Mouse (Mus musculus): ENCODE data around the gene Ano9. TPM values are rescaled to one million over a fixed set of nuclear protein-coding genes. Genes with fewer than 3 reads are reported as not detected.

Ano9 gene
- polyA plus RNA-seq, 1 experiment from 2014 or later: 16.2 TPM

DNA sequence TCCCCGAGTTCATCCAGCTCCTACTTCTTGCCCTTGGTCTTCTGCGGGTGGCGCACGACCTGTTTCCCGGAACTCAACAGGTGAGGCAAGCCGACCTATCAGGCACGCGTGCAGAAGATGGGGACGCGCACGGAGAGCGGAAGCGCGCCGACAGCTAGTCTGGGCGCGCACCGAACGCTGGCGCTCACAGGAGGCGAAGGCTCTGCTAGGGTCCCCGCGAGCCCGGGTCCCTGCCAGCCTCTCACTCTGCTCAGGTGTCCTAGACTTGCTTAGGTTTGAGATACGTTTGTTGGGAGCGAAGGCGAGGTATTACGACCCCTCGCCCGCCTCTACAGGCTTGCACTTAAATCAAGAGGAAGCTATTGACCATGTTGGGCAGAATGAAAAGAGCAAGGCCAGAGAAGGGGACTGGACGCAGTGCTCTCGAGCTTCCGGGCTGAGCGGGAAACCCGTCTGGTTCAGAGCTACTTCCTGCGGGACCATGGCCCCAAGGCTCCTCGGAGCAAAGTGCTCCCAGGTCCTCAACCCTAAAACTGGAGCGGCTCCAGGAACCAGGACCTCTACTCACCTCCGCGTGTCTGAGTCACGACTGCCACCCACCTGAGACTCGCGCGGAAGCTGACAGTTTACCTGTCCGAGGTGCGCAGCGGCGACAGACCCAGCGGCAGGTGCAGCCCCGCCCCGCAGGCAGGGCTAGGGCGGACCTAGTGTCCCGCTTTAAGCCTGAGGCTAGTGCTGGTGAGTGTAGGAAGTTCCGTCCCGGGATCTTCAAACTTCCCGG lies 17.5 kb downstream of the Ano9 start, which contains the start of gene Sigirr:
TSS of gene Sigirr (minus strand) at position 662 of the 781 bp plus-strand sequence.
- Histone ChIP-seq H3K9me3 (no peaks in the 10 kb centered on the region), H3K4me2 (peak within 1 kb of the TSS; percentile 90), H3K9ac (peak within 1 kb of the TSS; percentile 29), H3K4me1 (peaks cover 18% of the 10 kb centered on the region), H3K36me3 (no peaks in the 10 kb centered on the region), H3K27ac (peak within 1 kb of the TSS; percentile 85), H3K27me3 (replicated peaks) (peaks cover 5% of the 10 kb centered on the region; the same call in 1 of the 2 replicates), H3K4me3 (replicated peaks) (peak within 1 kb of the TSS; percentile 48)
- ATAC-seq (ENCODE audit: insufficient read depth, low FRiP score, low read depth): peak; percentile 76
- WGBS: under 1% methylated on average over 56 of the region's 56 CpGs

GRCm38 (mm10) chr7:141097177-141097576 lies 20.4 kb downstream of the Ano9 start:
- Histone ChIP-seq H3K27me3 (replicated peaks) (peaks cover 5% of the 10 kb centered on the region; the same call in 1 of the 2 replicates), H3K4me3 (replicated peaks) (no peak overlapping the region), H3K4me2 (no peak overlapping the region), H3K9ac (no peak overlapping the region), H3K27ac (peak overlapping the region; percentile 40; the same call in 1 of the 2 replicates), H3K36me3 (no peaks in the 10 kb centered on the region), H3K4me1 (peaks cover 27% of the 10 kb centered on the region), H3K9me3 (no peaks in the 10 kb centered on the region)
- 71% methylated on average over 5 of the region's 5 CpGs for WGBS
- no peak for ATAC-seq (ENCODE audit: insufficient read depth, low FRiP score, low read depth)

GRCm38 (mm10) chr7:141096649-141097056 lies 21.0 kb downstream of the Ano9 start:
- Histone ChIP-seq H3K27ac (peak overlapping the region; percentile 40; the same call in 1 of the 2 replicates), H3K4me1 (peaks cover 30% of the 10 kb centered on the region)
- WGBS: 31% methylated on average over 6 of the region's 6 CpGs

GRCm38 (mm10) chr7:141096021-141096420 lies 21.6 kb downstream of the Ano9 start:
- WGBS: 81% methylated on average over 6 of the region's 6 CpGs
- Histone ChIP-seq H3K4me3 (replicated peaks) (no peak overlapping the region; the same call in 1 of the 2 replicates), H3K4me2 (no peak overlapping the region)

More at GRCm38 (mm10) chr7:141096649-141097056, 21.0 kb downstream of the Ano9 start:
- H3K9me3 ChIP-seq: no peaks in the 10 kb centered on the region
- 0 out of 2 replicates have a peak overlapping the region, but pooled peaks have one; percentile 21 for H3K4me2 ChIP-seq
- no peak overlapping the region; the same call in 1 of the 2 replicates for H3K4me3 ChIP-seq (replicated peaks)
- peaks cover 5% of the 10 kb centered on the region; the same call in 1 of the 2 replicates for H3K27me3 ChIP-seq (replicated peaks)
- H3K36me3 ChIP-seq: no peaks in the 10 kb centered on the region
- H3K9ac ChIP-seq: no peak overlapping the region
- ATAC-seq (ENCODE audit: insufficient read depth, low FRiP score, low read depth): peak; percentile 25; the same call in 1 of the 2 replicates

GRCm38 (mm10) chr7:141094487-141095205 lies 23.0 kb downstream of the Ano9 start:
- Histone ChIP-seq H3K27me3 (replicated peaks) (peaks cover 3% of the 10 kb centered on the region; the same call in 1 of the 2 replicates), H3K4me3 (replicated peaks) (no peak overlapping the region), H3K27ac (no peak overlapping the region), H3K9me3 (no peaks in the 10 kb centered on the region), H3K9ac (no peak overlapping the region), H3K4me2 (no peak overlapping the region), H3K4me1 (peaks cover 22% of the 10 kb centered on the region; the same call in 1 of the 2 replicates), H3K36me3 (no peaks in the 10 kb centered on the region)
- 55% methylated on average over 15 of the region's 15 CpGs for WGBS
- ATAC-seq (ENCODE audit: insufficient read depth, low FRiP score, low read depth): no peak

More at GRCm38 (mm10) chr7:141096021-141096420, 21.6 kb downstream of the Ano9 start:
- Histone ChIP-seq H3K36me3 (no peaks in the 10 kb centered on the region), H3K9ac (no peak overlapping the region), H3K27ac (peak overlapping the region; percentile 40; the same call in 1 of the 2 replicates), H3K9me3 (no peaks in the 10 kb centered on the region), H3K27me3 (replicated peaks) (peaks cover 5% of the 10 kb centered on the region; the same call in 1 of the 2 replicates), H3K4me1 (peaks cover 30% of the 10 kb centered on the region)
- no peak for ATAC-seq (ENCODE audit: insufficient read depth, low FRiP score, low read depth)

GRCm38 (mm10) chr7:141093950-141094349 lies 23.7 kb downstream of the Ano9 start:
- no peak overlapping the region for H3K27ac ChIP-seq
- no peak overlapping the region for H3K9ac ChIP-seq
- H3K27me3 ChIP-seq (replicated peaks): peaks cover 5% of the 10 kb centered on the region; the same call in 1 of the 2 replicates
- H3K4me2 ChIP-seq: no peak overlapping the region
- WGBS: 77% methylated on average over 6 of the region's 6 CpGs
- no peaks in the 10 kb centered on the region for H3K36me3 ChIP-seq
- H3K9me3 ChIP-seq: no peaks in the 10 kb centered on the region
- ATAC-seq (ENCODE audit: insufficient read depth, low FRiP score, low read depth): no peak
- H3K4me3 ChIP-seq (replicated peaks): no peak overlapping the region
- peaks cover 19% of the 10 kb centered on the region; the same call in 1 of the 2 replicates for H3K4me1 ChIP-seq

DNA sequence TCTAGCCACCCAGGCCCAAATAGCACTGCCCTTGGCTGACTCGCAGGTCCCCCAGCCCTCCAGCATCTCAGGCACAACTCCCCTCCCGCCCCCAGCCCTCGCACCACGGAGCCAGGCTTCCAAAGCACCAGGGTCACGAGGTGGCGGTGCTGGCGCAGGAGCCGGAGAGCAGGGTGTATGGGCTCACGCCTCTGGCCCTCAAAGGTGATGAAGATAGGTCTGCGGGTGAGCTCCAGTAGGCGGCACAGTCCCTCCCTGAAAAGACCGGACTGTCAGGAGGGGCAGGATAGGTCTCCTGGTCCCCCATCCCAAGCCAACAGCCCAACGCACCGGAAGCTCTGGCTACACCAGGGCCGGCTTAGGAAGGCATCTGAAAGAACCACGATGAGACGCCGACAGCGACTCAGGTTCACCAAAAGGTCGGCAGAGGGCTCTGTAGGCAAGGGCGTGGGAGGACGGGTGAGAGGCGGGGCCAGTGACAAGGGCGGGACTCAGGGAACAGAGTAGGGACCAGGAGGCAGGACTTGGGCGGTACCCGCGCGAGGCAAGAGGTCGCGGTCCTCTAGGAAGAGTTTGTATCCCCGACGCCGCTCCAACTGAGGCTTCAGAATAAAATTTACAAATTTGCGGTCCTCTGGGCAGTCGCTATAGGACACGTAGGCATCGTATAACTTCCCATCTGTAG lies 25.4 kb downstream of the Ano9 start:
- no peak overlapping the region for H3K9ac ChIP-seq
- 7% methylated on average over 37 of the region's 37 CpGs for WGBS

DNA sequence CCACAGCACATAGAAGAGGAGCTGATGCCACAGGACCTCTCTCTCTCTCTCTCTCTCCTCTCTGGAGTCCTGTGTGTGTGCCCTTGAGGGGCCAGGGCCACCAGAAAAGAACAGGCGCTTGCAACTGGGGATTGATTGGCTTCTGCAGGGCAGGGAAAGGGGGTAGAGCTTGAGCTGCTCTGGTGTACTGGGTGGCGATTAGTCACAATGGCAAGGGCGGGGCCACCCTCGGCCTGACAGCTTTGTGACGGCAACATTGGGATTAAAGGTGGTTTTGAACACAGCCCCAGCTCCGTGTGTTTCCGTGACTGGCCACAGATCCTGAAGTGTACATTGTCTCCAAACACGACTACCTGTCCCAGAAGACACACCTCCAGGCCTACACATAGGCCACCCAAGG lies 27.4 kb downstream of the Ano9 start:
- Histone ChIP-seq H3K4me3 (replicated peaks) (no peak overlapping the region), H3K27me3 (replicated peaks) (peaks cover 14% of the 10 kb centered on the region; the same call in 1 of the 2 replicates), H3K4me1 (peaks cover 19% of the 10 kb centered on the region; the same call in 1 of the 2 replicates), H3K4me2 (no peak overlapping the region), H3K9me3 (no peaks in the 10 kb centered on the region), H3K9ac (no peak overlapping the region), H3K27ac (peak overlapping the region; percentile 24; the same call in 1 of the 2 replicates), H3K36me3 (no peaks in the 10 kb centered on the region)
- 61% methylated on average over 8 of the region's 8 CpGs for WGBS
- no peak for ATAC-seq (ENCODE audit: insufficient read depth, low FRiP score, low read depth)

More for the DNA sequence above, 25.4 kb downstream of the Ano9 start:
- peak; percentile 91 for ATAC-seq (ENCODE audit: insufficient read depth, low FRiP score, low read depth)
- peak overlapping the region; percentile 17 for H3K4me3 ChIP-seq (replicated peaks)
- peak overlapping the region; percentile 50 for H3K4me2 ChIP-seq
- no peak overlapping the region for H3K27ac ChIP-seq
- H3K36me3 ChIP-seq: no peaks in the 10 kb centered on the region
- no peaks in the 10 kb centered on the region for H3K9me3 ChIP-seq
- peaks cover 26% of the 10 kb centered on the region; the same call in 1 of the 2 replicates for H3K4me1 ChIP-seq
- H3K27me3 ChIP-seq (replicated peaks): peaks cover 14% of the 10 kb centered on the region; the same call in 1 of the 2 replicates

GRCm38 (mm10) chr7:141088473-141088872 lies 29.1 kb downstream of the Ano9 start:
- H3K27ac ChIP-seq: no peak overlapping the region
- H3K36me3 ChIP-seq: no peaks in the 10 kb centered on the region
- 15% methylated on average over 18 of the region's 18 CpGs for WGBS
- H3K9me3 ChIP-seq: no peaks in the 10 kb centered on the region
- peaks cover 14% of the 10 kb centered on the region; the same call in 1 of the 2 replicates for H3K27me3 ChIP-seq (replicated peaks)
- ATAC-seq (ENCODE audit: insufficient read depth, low FRiP score, low read depth): no peak
- peak overlapping the region; percentile 16 for H3K4me2 ChIP-seq
- H3K4me3 ChIP-seq (replicated peaks): no peak overlapping the region
- peaks cover 19% of the 10 kb centered on the region; the same call in 1 of the 2 replicates for H3K4me1 ChIP-seq
- no peak overlapping the region for H3K9ac ChIP-seq

DNA sequence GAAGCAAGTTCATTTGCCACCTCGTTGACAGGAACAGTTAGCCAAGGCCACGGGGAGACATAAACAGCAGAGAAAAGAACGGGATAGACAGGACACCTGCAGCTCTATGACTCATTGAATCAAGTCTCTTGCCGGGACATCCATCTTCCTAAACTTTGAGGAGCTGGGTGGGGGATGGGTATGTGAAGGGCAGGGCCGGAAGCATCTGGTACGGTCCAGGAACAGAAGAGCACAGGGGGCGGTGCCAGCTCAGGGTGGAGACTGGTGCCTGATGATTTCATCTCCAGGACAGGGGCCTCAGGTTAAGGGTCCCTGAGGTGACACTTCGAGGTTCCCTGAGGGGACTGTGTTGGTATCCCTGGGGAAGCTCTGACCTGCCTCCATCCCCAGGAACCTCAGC lies 29.7 kb downstream of the Ano9 start:
- Histone ChIP-seq H3K27ac (no peak overlapping the region), H3K36me3 (no peaks in the 10 kb centered on the region; the same call in 1 of the 2 replicates), H3K4me2 (0 out of 2 replicates have a peak overlapping the region, but pooled peaks have one; percentile 16), H3K27me3 (replicated peaks) (peaks cover 14% of the 10 kb centered on the region; the same call in 1 of the 2 replicates), H3K9me3 (no peaks in the 10 kb centered on the region), H3K9ac (no peak overlapping the region), H3K4me3 (replicated peaks) (no peak overlapping the region), H3K4me1 (peaks cover 18% of the 10 kb centered on the region; the same call in 1 of the 2 replicates)
- ATAC-seq (ENCODE audit: insufficient read depth, low FRiP score, low read depth): no peak
- WGBS: 26% methylated on average over 8 of the region's 8 CpGs

Measured in stomach, embryonic 15.5 days (tissue).